Mouse (Mus musculus) kidney, postnatal 4 days (tissue): ENCODE measurements around the gene Ncbp2.

Source experiments
- DNase-seq, 2 experiments: peaks; one replicate each; pipeline ENCODE4 v3.0.0; 2021; ENCODE audit warnings: mixed read lengths in 2 of 2

Ncbp2 gene

GRCm38 (mm10) chr16:32010330-32010729 is 62.0 kb downstream of the Ncbp2 start:
- no peak for DNase-seq
